20 mouse cellular contexts compared by ENCODE assay signal in the genomic region with DNA sequence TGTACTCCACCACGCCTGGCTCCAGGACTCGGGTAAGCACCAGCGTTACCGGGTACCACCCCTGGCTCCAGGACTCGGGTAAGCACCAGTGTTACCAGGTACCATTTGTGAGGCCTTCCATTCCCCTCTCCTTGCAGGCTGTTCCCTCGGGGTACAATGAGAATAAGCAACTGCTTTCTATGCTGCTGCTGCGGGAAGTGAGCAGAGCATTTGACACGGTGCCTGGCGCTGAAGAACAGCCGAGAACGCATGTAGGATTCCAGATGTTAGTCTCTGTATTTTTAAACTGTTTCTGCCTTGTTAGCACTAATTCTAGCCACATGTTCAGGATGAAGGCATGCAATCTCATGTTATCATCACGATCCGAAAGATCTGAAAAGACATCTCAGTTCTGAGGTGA. TPM values are rescaled to one million over a fixed set of nuclear protein-coding genes. Genes with fewer than 3 reads are reported as not detected.
"Had no signal": no experiment of that assay in that cellular context is flagged by ENCODE, and none has a peak within 500 bp of the region (broad histone marks: within the 10 kb centered on the region; RNA-seq: fewer than 3 reads in every experiment).

No protein-coding gene starts in this region.

- ATAC-seq: midbrain, embryonic 15.5 days had no signal

- H3K27me3 ChIP-seq: limb, embryonic 12.5 days; liver, embryonic 13.5 days; midbrain, embryonic 12.5 days; midbrain, embryonic 15.5 days; neural tube, embryonic 12.5 days; neural tube, embryonic 15.5 days had no signal

- H3K9me3 ChIP-seq: limb, embryonic 12.5 days; liver, embryonic 13.5 days; midbrain, embryonic 12.5 days; midbrain, embryonic 15.5 days; neural tube, embryonic 12.5 days; neural tube, embryonic 15.5 days had no signal

- H3K27ac ChIP-seq: kidney, postnatal 0 days; layer of hippocampus, adult 2 months; limb, embryonic 12.5 days; liver, embryonic 13.5 days; macrophage; midbrain, embryonic 12.5 days; midbrain, embryonic 15.5 days; neural tube, embryonic 12.5 days; neural tube, embryonic 15.5 days; stomach, postnatal 0 days had no signal

- H3K9ac ChIP-seq: limb, embryonic 12.5 days; liver, embryonic 13.5 days; midbrain, embryonic 12.5 days; midbrain, embryonic 15.5 days; neural tube, embryonic 12.5 days; neural tube, embryonic 15.5 days had no signal

- H3K36me3 ChIP-seq: limb, embryonic 12.5 days; liver, embryonic 13.5 days; midbrain, embryonic 12.5 days; midbrain, embryonic 15.5 days; neural tube, embryonic 12.5 days; neural tube, embryonic 15.5 days had no signal

- H3K4me3 ChIP-seq: layer of hippocampus, adult 2 months; limb, embryonic 12.5 days; liver, embryonic 13.5 days; midbrain, embryonic 12.5 days; midbrain, embryonic 15.5 days; neural tube, embryonic 12.5 days; neural tube, embryonic 15.5 days had no signal

- DNase-seq: kidney, adult 9 months; kidney, postnatal 25 days; layer of hippocampus, adult 9-11 months; liver, embryonic 13.5 days; lung, adult 2 months; lung, postnatal 14 days; right cerebral cortex, adult 18-20 months; right cerebral cortex, postnatal 14 days; right cerebral cortex, postnatal 4 days; thymus, adult 2 months; thymus, postnatal 14 days had no signal

- H3K4me1 ChIP-seq: limb, embryonic 12.5 days; liver, embryonic 13.5 days; midbrain, embryonic 12.5 days; midbrain, embryonic 15.5 days; neural tube, embryonic 12.5 days; neural tube, embryonic 15.5 days had no signal

- H3K4me2 ChIP-seq: limb, embryonic 12.5 days; liver, embryonic 13.5 days; midbrain, embryonic 12.5 days; midbrain, embryonic 15.5 days; neural tube, embryonic 12.5 days; neural tube, embryonic 15.5 days had no signal

RNA-seq across cellular contexts. Expression of gene Filip1, which starts 0.6 kb away (rescaled TPM):
- polyA plus RNA-seq: macrophage had no signal
